Mouse (Mus musculus): Measurements from ENCODE around the gene Rsph1. TPM values are rescaled to one million over a fixed set of nuclear protein-coding genes. Genes with fewer than 3 reads are reported as not detected.

Rsph1 gene
- polyA plus RNA-seq, 1 experiment from 2014 or later = 1.3 TPM

DNA sequence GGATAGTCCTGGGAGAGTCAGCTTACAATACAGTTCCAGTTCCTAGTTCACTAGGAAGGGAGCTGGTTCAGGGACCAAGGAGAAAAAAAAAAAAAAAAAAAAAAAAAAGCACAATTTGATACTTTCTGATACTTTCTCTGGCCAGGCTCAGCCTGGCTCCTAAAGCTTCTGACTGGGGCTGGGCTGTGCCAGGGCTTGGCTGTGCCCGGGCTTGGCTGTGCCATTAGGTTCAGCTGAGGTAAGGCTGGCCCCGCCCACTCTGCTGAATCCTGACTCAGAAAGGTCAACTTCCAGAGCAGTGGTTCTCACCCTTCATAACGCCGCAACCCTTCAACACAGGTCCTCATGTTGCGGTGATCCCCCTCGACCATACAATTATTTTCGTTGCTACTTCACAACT lies 16.8 kb downstream of the Rsph1 start:
- Histone ChIP-seq H3K36me3 (ENCODE audit: control insufficient read depth, insufficient read depth, low read length) (no peaks in the 10 kb centered on the region), H3K27me3 (ENCODE audit: control insufficient read depth, insufficient read depth, low read length) (no peaks in the 10 kb centered on the region), H3K9me3 (ENCODE audit: control insufficient read depth, low read length) (no peaks in the 10 kb centered on the region), H3K4me2 (ENCODE audit: low read length) (no peak overlapping the region), H3K27ac (replicated peaks in 1 of 2; ENCODE audit: control insufficient read depth in 1 of 2, insufficient read depth in 1 of 2, low read depth in 2 of 2, low read length in 2 of 2) (no peak overlapping the region), H3K9ac (ENCODE audit: low read length) (no peak overlapping the region), H3K4me1 (ENCODE audit: control insufficient read depth in 2 of 2, insufficient read depth in 2 of 2, low read length in 2 of 2) (no peaks in the 10 kb centered on the region), H3K4me3 (ENCODE audit: control insufficient read depth in 1 of 2, insufficient read depth in 1 of 2, low read depth in 1 of 2, low read length in 2 of 2) (no peak overlapping the region)
- ATAC-seq (ENCODE audit: insufficient number of reproducible peaks, insufficient read depth, low FRiP score, low read depth) = no peak
- 78% methylated on average over 7 of the region's 7 CpGs for WGBS

DNA sequence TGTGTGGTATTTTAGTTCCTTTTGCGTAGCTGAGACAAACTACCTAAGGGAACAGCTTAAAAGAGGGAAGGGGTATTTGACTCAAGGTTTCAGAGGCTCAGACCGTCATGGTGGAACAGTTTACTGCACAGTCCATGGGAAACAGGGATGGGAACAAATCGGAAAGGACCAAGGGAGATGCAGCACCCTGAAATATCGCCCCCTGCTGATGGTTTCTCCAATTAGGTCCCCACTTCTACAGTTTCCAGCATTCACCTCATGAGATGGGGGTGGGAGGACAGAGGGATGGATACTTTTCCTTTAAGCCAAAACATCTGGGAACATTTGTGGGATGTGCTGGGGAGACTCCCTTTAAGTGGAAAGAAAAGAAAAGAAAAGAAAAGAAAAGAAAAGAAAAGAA lies 17.4 kb downstream of the Rsph1 start:
- no peak for ATAC-seq (ENCODE audit: insufficient number of reproducible peaks, insufficient read depth, low FRiP score, low read depth)
- 76% methylated on average over 4 of the region's 4 CpGs for WGBS
- no peaks in the 10 kb centered on the region for H3K36me3 ChIP-seq (ENCODE audit: control insufficient read depth, insufficient read depth, low read length)

DNA sequence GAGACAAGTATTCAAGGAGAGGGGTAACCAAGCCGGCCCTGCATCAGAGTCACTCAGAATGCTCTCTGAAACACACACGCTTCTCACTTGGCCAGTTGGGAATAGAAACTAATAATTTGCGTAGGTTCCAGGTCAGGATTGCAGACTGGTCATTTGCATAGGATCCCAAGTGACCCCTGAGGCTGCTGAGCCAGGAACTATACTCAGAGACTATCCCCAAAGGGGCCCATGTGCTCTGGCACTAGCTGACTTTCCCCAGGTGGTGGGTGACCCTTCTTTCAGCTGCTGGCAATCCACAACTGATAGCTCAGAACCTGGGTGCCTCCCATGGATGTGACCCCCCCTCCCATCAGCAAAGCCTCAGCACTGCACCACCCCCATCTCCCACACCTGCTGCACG lies 18.0 kb downstream of the Rsph1 start:
- ATAC-seq (ENCODE audit: insufficient number of reproducible peaks, insufficient read depth, low FRiP score, low read depth) = no peak
- H3K36me3 ChIP-seq (ENCODE audit: control insufficient read depth, insufficient read depth, low read length) = no peaks in the 10 kb centered on the region
- H3K4me1 ChIP-seq (ENCODE audit: control insufficient read depth in 2 of 2, insufficient read depth in 2 of 2, low read length in 2 of 2) = no peaks in the 10 kb centered on the region
- WGBS = 83% methylated on average over 4 of the region's 4 CpGs
- H3K9me3 ChIP-seq (ENCODE audit: control insufficient read depth, low read length) = no peaks in the 10 kb centered on the region
- H3K27ac ChIP-seq (replicated peaks in 1 of 2; ENCODE audit: control insufficient read depth in 1 of 2, insufficient read depth in 1 of 2, low read depth in 2 of 2, low read length in 2 of 2) = no peak overlapping the region
- no peaks in the 10 kb centered on the region for H3K27me3 ChIP-seq (ENCODE audit: control insufficient read depth, insufficient read depth, low read length)
- H3K4me2 ChIP-seq (ENCODE audit: low read length) = no peak overlapping the region
- no peak overlapping the region for H3K9ac ChIP-seq (ENCODE audit: low read length)
- no peak overlapping the region for H3K4me3 ChIP-seq (ENCODE audit: control insufficient read depth in 1 of 2, insufficient read depth in 1 of 2, low read depth in 1 of 2, low read length in 2 of 2)

More for the DNA sequence above, 17.4 kb downstream of the Rsph1 start:
- Histone ChIP-seq H3K9me3 (ENCODE audit: control insufficient read depth, low read length) (no peaks in the 10 kb centered on the region), H3K4me1 (ENCODE audit: control insufficient read depth in 2 of 2, insufficient read depth in 2 of 2, low read length in 2 of 2) (no peaks in the 10 kb centered on the region), H3K27ac (replicated peaks in 1 of 2; ENCODE audit: control insufficient read depth in 1 of 2, insufficient read depth in 1 of 2, low read depth in 2 of 2, low read length in 2 of 2) (no peak overlapping the region), H3K4me2 (ENCODE audit: low read length) (no peak overlapping the region), H3K27me3 (ENCODE audit: control insufficient read depth, insufficient read depth, low read length) (no peaks in the 10 kb centered on the region), H3K9ac (ENCODE audit: low read length) (no peak overlapping the region), H3K4me3 (ENCODE audit: control insufficient read depth in 1 of 2, insufficient read depth in 1 of 2, low read depth in 1 of 2, low read length in 2 of 2) (no peak overlapping the region)

DNA sequence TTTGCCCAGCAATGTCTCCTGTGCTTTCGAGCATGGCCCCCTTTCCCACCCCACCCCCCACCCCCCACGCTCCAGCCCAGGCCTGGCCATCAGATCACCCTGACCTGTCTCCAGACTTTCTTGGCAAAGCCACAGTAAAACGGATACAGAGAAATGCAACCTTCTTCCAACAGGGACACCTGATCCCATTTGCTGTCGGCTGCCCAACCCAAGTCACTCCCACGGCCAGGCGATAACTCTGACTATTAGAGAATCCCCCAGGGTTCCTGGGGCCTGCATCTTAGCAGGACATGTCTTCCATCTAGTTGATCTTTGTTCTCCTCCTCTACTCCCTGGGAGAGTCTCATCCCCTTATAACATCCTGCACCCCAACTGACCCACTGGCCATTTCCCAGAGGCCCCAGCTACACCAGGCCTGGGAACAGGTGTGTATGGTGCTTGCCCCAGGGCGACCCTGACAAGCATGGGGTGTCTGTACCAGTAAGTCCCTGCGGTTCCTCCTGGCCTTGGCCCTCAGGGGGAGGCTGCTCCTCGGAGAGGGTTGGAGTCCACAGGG lies 18.8 kb downstream of the Rsph1 start:
- Histone ChIP-seq H3K36me3 (ENCODE audit: control insufficient read depth, insufficient read depth, low read length) (no peaks in the 10 kb centered on the region), H3K4me1 (ENCODE audit: control insufficient read depth in 2 of 2, insufficient read depth in 2 of 2, low read length in 2 of 2) (no peaks in the 10 kb centered on the region), H3K9ac (ENCODE audit: low read length) (no peak overlapping the region), H3K27ac (replicated peaks in 1 of 2; ENCODE audit: control insufficient read depth in 1 of 2, insufficient read depth in 1 of 2, low read depth in 2 of 2, low read length in 2 of 2) (no peak overlapping the region), H3K4me2 (ENCODE audit: low read length) (no peak overlapping the region), H3K27me3 (ENCODE audit: control insufficient read depth, insufficient read depth, low read length) (no peaks in the 10 kb centered on the region), H3K9me3 (ENCODE audit: control insufficient read depth, low read length) (no peaks in the 10 kb centered on the region), H3K4me3 (ENCODE audit: control insufficient read depth in 1 of 2, insufficient read depth in 1 of 2, low read depth in 1 of 2, low read length in 2 of 2) (no peak overlapping the region)
- WGBS = 68% methylated on average over 9 of the region's 9 CpGs
- no peak for ATAC-seq (ENCODE audit: insufficient number of reproducible peaks, insufficient read depth, low FRiP score, low read depth)

DNA sequence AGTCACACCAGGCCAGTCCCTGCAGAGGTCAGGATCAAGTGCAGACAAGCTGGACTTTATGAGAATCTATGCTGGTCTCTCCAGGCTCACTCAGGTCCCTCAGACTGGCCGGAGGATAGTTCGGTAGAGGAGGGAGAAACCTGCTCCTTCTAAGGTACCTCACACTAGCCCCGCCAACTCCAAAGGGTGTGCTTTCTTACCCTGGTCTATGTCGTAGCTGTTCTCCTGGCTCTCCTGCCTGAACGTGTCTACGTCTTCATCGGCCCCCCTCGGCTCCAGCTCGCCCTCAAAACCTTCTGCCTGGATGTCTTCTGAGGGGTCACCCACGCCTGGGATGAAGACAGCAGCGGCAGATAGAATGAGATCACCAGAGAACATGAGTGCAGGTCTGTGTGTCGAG lies 19.3 kb downstream of the Rsph1 start:
- H3K4me1 ChIP-seq (ENCODE audit: control insufficient read depth in 2 of 2, insufficient read depth in 2 of 2, low read length in 2 of 2) = no peaks in the 10 kb centered on the region
- H3K36me3 ChIP-seq (ENCODE audit: control insufficient read depth, insufficient read depth, low read length) = no peaks in the 10 kb centered on the region
- WGBS = 86% methylated on average over 12 of the region's 12 CpGs
- no peak overlapping the region for H3K4me2 ChIP-seq (ENCODE audit: low read length)
- H3K27ac ChIP-seq (replicated peaks in 1 of 2; ENCODE audit: control insufficient read depth in 1 of 2, insufficient read depth in 1 of 2, low read depth in 2 of 2, low read length in 2 of 2) = no peak overlapping the region
- H3K4me3 ChIP-seq (ENCODE audit: control insufficient read depth in 1 of 2, insufficient read depth in 1 of 2, low read depth in 1 of 2, low read length in 2 of 2) = no peak overlapping the region
- H3K9me3 ChIP-seq (ENCODE audit: control insufficient read depth, low read length) = no peaks in the 10 kb centered on the region
- H3K27me3 ChIP-seq (ENCODE audit: control insufficient read depth, insufficient read depth, low read length) = no peaks in the 10 kb centered on the region
- H3K9ac ChIP-seq (ENCODE audit: low read length) = no peak overlapping the region
- no peak for ATAC-seq (ENCODE audit: insufficient number of reproducible peaks, insufficient read depth, low FRiP score, low read depth)

DNA sequence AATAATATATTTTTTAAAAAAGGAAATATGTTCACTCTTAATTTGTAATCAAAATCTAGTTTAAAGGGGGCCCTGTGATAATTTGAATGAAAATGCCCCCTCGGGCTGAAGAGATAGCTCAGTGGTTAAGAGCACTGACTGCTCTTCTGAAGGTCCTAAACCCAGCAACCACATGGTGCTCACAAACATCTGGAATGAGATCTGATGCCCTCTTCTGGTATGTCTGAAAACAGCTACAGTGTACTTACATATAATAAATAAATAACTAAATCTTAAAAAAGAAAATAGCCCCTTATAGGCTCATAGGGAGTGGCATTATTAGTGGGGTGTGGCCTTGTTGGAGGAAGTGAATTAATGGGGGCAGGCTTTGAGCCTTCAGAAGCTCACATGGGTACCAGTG lies 20.0 kb downstream of the Rsph1 start:
- Histone ChIP-seq H3K4me3 (ENCODE audit: control insufficient read depth in 1 of 2, insufficient read depth in 1 of 2, low read depth in 1 of 2, low read length in 2 of 2) (no peak overlapping the region), H3K36me3 (ENCODE audit: control insufficient read depth, insufficient read depth, low read length) (no peaks in the 10 kb centered on the region), H3K9ac (ENCODE audit: low read length) (no peak overlapping the region), H3K27ac (replicated peaks in 1 of 2; ENCODE audit: control insufficient read depth in 1 of 2, insufficient read depth in 1 of 2, low read depth in 2 of 2, low read length in 2 of 2) (no peak overlapping the region), H3K9me3 (ENCODE audit: control insufficient read depth, low read length) (no peaks in the 10 kb centered on the region), H3K4me1 (ENCODE audit: control insufficient read depth in 2 of 2, insufficient read depth in 2 of 2, low read length in 2 of 2) (no peaks in the 10 kb centered on the region), H3K4me2 (ENCODE audit: low read length) (no peak overlapping the region), H3K27me3 (ENCODE audit: control insufficient read depth, insufficient read depth, low read length) (no peaks in the 10 kb centered on the region)
- 67% methylated on average over 1 of the region's 1 CpGs for WGBS
- ATAC-seq (ENCODE audit: insufficient number of reproducible peaks, insufficient read depth, low FRiP score, low read depth) = no peak

DNA sequence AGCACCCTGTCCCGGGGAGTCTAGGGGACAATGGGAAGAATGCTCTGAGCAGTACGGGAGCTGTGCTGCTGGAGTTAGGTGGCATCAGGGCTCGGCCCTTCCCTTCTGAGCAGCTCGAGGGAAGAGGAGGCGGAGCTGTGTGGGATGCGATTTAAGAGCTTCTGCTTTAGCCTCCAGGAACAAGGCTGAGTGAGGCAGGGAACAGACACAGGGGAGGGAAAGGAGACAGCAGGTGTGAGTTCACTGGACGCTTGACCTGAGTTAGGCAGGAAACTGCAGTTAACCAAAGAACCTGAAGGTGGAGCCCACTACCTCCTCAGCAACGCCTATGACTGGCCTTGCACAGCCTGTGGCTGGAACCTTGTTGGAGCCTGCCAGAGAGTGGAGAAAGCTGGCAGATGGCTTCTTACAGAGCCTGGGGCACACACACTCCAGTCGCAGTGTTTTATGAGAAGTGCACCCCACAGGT lies 22.7 kb downstream of the Rsph1 start:
- no peak overlapping the region for H3K27ac ChIP-seq (replicated peaks in 1 of 2; ENCODE audit: control insufficient read depth in 1 of 2, insufficient read depth in 1 of 2, low read depth in 2 of 2, low read length in 2 of 2)
- H3K9ac ChIP-seq (ENCODE audit: low read length) = no peak overlapping the region
- H3K4me3 ChIP-seq (ENCODE audit: control insufficient read depth in 1 of 2, insufficient read depth in 1 of 2, low read depth in 1 of 2, low read length in 2 of 2) = no peak overlapping the region
- H3K9me3 ChIP-seq (ENCODE audit: control insufficient read depth, low read length) = no peaks in the 10 kb centered on the region
- H3K27me3 ChIP-seq (ENCODE audit: control insufficient read depth, insufficient read depth, low read length) = no peaks in the 10 kb centered on the region
- no peaks in the 10 kb centered on the region for H3K36me3 ChIP-seq (ENCODE audit: control insufficient read depth, insufficient read depth, low read length)
- no peak overlapping the region for H3K4me2 ChIP-seq (ENCODE audit: low read length)
- H3K4me1 ChIP-seq (ENCODE audit: control insufficient read depth in 2 of 2, insufficient read depth in 2 of 2, low read length in 2 of 2) = no peaks in the 10 kb centered on the region
- ATAC-seq (ENCODE audit: insufficient number of reproducible peaks, insufficient read depth, low FRiP score, low read depth) = peak; percentile 54
- WGBS = 15% methylated on average over 9 of the region's 9 CpGs

DNA sequence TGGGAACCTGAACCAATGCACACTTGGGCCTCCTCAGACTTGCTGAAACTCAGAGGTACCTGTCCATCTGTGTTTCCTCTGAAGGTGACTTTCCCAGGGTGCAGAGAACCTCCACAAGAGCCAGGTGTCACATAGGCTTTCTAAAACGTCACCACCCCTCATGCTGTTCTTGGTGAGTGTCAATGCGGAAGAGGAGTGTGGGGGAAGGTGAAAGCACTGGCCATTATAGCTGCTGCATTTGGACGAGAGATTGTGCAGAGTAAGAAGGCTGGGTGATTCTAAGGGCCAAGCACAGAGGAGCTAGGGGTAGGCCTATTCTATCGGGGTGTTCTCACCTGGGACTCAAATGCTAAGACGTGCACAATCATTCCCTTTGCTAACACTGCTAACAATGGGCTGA lies 23.2 kb downstream of the Rsph1 start:
- no peak for ATAC-seq (ENCODE audit: insufficient number of reproducible peaks, insufficient read depth, low FRiP score, low read depth)
- H3K4me2 ChIP-seq (ENCODE audit: low read length) = no peak overlapping the region
- WGBS = 59% methylated on average over 5 of the region's 5 CpGs

More for the DNA sequence above, 23.2 kb downstream of the Rsph1 start:
- Histone ChIP-seq H3K27ac (replicated peaks in 1 of 2; ENCODE audit: control insufficient read depth in 1 of 2, insufficient read depth in 1 of 2, low read depth in 2 of 2, low read length in 2 of 2) (no peak overlapping the region), H3K36me3 (ENCODE audit: control insufficient read depth, insufficient read depth, low read length) (no peaks in the 10 kb centered on the region), H3K4me1 (ENCODE audit: control insufficient read depth in 2 of 2, insufficient read depth in 2 of 2, low read length in 2 of 2) (no peaks in the 10 kb centered on the region), H3K4me3 (ENCODE audit: control insufficient read depth in 1 of 2, insufficient read depth in 1 of 2, low read depth in 1 of 2, low read length in 2 of 2) (no peak overlapping the region), H3K27me3 (ENCODE audit: control insufficient read depth, insufficient read depth, low read length) (no peaks in the 10 kb centered on the region), H3K9me3 (ENCODE audit: control insufficient read depth, low read length) (no peaks in the 10 kb centered on the region), H3K9ac (ENCODE audit: low read length) (no peak overlapping the region)

Data from heart, embryonic 14.5 days (tissue).